Mouse (Mus musculus) liver, adult 2 months (tissue): ENCODE data around the gene Lsm14a.

Source experiments
- CTCF ChIP-seq: fragments of 200-500 bp; IDR thresholded peaks from 2 replicates; pipeline ENCODE4 v1.5.1; 2011; ENCODE audit warnings: low read depth, low read length, control low read depth
- POLR2A ChIP-seq: fragments of 200-500 bp; IDR thresholded peaks from 2 replicates; pipeline ENCODE4 v1.6.1; 2011; ENCODE audit warnings: low read length, control low read depth; ENCODE audit not compliant: insufficient read depth; ENCODE audit errors: extremely low read depth

DNA sequence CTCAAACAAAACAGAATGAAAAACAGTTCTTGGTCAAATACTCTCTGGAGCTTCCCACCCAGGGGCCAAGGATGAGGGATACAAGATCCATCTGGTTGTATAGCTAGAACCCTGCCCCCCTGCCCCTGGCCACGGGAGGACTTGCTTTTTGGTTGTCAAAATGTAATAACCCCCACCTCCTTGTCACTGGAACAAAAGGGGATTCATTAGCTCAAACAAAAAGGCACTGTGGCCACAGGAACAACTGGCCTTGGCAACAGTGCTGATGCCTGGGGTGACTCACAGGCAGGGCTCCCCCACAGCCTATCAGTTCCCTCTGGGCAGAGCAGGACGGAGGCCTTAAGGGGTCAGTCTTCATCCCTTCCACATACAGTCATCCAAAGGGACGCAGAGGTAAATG is 73.2 kb downstream of the Lsm14a start:
- no peak for TF ChIP-seq POLR2A
- TF ChIP-seq CTCF: no peak
